Mouse (Mus musculus) kidney, adult 2 months (tissue): Measurements from ENCODE around the gene Hspbap1.

ENCODE experiments used
- CTCF ChIP-seq: fragments of 200-500 bp; conservative IDR thresholded peaks from 2 replicates; pipeline ENCODE4 v1.5.1; 2011; ENCODE audit warnings: low read depth, mild to moderate bottlenecking, control low read depth, low read length, moderate library complexity, mixed read lengths; ENCODE audit not compliant: insufficient read depth, insufficient read length
- POLR2A ChIP-seq: fragments of 200-500 bp; IDR thresholded peaks from one replicate; pipeline ENCODE4 v1.6.1; 2011; ENCODE audit warnings: low read depth, low read length, control low read depth

DNA sequence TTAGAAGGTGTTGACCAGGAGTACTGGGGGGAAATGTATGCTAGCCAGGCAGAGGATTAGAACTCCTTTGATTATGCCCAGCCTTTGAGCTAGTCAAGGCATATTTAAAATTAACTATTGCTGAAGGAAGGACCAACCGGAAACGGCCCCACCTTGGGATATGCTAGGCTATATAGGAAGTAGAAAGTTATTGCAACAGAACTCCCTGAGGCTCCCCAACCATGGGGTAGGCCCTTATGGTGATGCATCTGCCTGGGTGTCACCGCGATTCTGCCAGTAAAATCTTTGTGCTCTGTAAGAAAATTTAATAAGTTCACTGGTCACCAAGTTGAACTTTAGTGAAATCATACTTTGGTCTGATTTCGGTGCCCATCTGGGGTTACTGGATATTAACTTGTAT lies 16.2 kb upstream of the Hspbap1 start:
- TF ChIP-seq CTCF (no peak), POLR2A (no peak)
